ENCODE assay signal across 20 mouse cellular contexts in the genomic region with DNA sequence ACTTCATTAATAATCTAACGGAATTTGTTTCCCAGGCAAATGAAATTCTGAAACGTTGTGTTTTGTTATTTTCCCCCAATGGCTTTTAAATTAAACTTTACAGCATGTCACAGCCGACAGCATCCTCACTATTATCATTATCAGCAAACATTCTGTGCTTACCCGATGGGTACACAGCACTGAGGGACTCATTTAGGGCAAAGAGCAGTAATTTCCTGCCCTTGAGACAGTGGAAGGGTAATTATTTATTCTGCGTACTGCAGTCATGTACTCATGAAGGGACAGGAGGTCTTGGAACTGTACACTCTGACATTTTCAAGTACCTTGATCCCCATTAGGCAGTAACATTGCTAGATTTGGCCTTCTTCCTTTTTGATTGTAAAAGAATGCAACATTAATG.
DNase-seq lines count a peak whose midpoint lies in the region; ATAC-seq lines count a peak whose summit lies in the region.
"Had no signal": no experiment of that assay in that cellular context is flagged by ENCODE, and none has a peak within 500 bp of the region (broad histone marks: within the 10 kb centered on the region; RNA-seq: fewer than 3 reads in every experiment).

No protein-coding gene starts in this region.

- 38% methylated on average over 5 of the region's 5 CpGs for WGBS in forebrain, embryonic 13.5 days
- 26% methylated on average over 5 of the region's 5 CpGs for WGBS in forebrain, embryonic 15.5 days
- 56% methylated on average over 5 of the region's 5 CpGs for WGBS in hindbrain, embryonic 13.5 days
- WGBS in hindbrain, embryonic 11.5 days, result 75% methylated on average over 5 of the region's 5 CpGs
- WGBS in neural tube, embryonic 13.5 days, result 36% methylated on average over 5 of the region's 5 CpGs
- WGBS in neural tube, embryonic 14.5 days, result 35% methylated on average over 5 of the region's 5 CpGs

- H3K4me2 ChIP-seq in forebrain, embryonic 13.5 days, result no peak overlapping the region
- H3K4me2 ChIP-seq in forebrain, embryonic 15.5 days (replicated peaks), result no peak overlapping the region
- no peak overlapping the region for H3K4me2 ChIP-seq in hindbrain, embryonic 13.5 days
- no peak overlapping the region for H3K4me2 ChIP-seq in hindbrain, embryonic 11.5 days (replicated peaks; ENCODE audit: low read depth, low read length)
- H3K4me2 ChIP-seq in neural tube, embryonic 13.5 days, result no peak overlapping the region
- no peak overlapping the region for H3K4me2 ChIP-seq in neural tube, embryonic 14.5 days (ENCODE audit: low read depth, low read length)
- H3K4me2 ChIP-seq: embryonic facial prominence, embryonic 12.5 days; heart, embryonic 13.5 days; kidney, embryonic 15.5 days had no signal

- H3K4me1 ChIP-seq in forebrain, embryonic 13.5 days, result peaks cover 10% of the 10 kb centered on the region
- peaks cover 6% of the 10 kb centered on the region for H3K4me1 ChIP-seq in forebrain, embryonic 15.5 days
- H3K4me1 ChIP-seq in hindbrain, embryonic 13.5 days (replicated peaks), result no peaks in the 10 kb centered on the region; the same call in 1 of the 2 replicates
- no peaks in the 10 kb centered on the region for H3K4me1 ChIP-seq in hindbrain, embryonic 11.5 days (replicated peaks; ENCODE audit: control insufficient read depth, insufficient read depth, low read length)
- H3K4me1 ChIP-seq in neural tube, embryonic 13.5 days (replicated peaks), result no peaks in the 10 kb centered on the region; the same call in 1 of the 2 replicates
- H3K4me1 ChIP-seq in neural tube, embryonic 14.5 days (ENCODE audit: control insufficient read depth, insufficient read depth, low read length), result no peaks in the 10 kb centered on the region
- H3K4me1 ChIP-seq: embryonic facial prominence, embryonic 12.5 days; heart, embryonic 13.5 days; kidney, embryonic 15.5 days had no signal

- no peak overlapping the region for H3K9ac ChIP-seq in forebrain, embryonic 13.5 days
- no peak overlapping the region for H3K9ac ChIP-seq in forebrain, embryonic 15.5 days (replicated peaks)
- no peak overlapping the region for H3K9ac ChIP-seq in hindbrain, embryonic 13.5 days
- H3K9ac ChIP-seq in hindbrain, embryonic 11.5 days (ENCODE audit: low read depth, low read length), result no peak overlapping the region
- H3K9ac ChIP-seq in neural tube, embryonic 13.5 days, result no peak overlapping the region
- no peak overlapping the region for H3K9ac ChIP-seq in neural tube, embryonic 14.5 days (replicated peaks; ENCODE audit: low read depth, low read length)
- H3K9ac ChIP-seq: embryonic facial prominence, embryonic 12.5 days; heart, embryonic 13.5 days; kidney, embryonic 15.5 days had no signal

- no peaks in the 10 kb centered on the region for H3K9me3 ChIP-seq in forebrain, embryonic 13.5 days (replicated peaks)
- no peaks in the 10 kb centered on the region for H3K9me3 ChIP-seq in forebrain, embryonic 15.5 days
- no peaks in the 10 kb centered on the region for H3K9me3 ChIP-seq in hindbrain, embryonic 13.5 days
- no peaks in the 10 kb centered on the region for H3K9me3 ChIP-seq in hindbrain, embryonic 11.5 days (ENCODE audit: control insufficient read depth, low read length)
- H3K9me3 ChIP-seq in neural tube, embryonic 13.5 days, result no peaks in the 10 kb centered on the region
- no peaks in the 10 kb centered on the region for H3K9me3 ChIP-seq in neural tube, embryonic 14.5 days (ENCODE audit: control insufficient read depth, low read length)
- H3K9me3 ChIP-seq: embryonic facial prominence, embryonic 12.5 days; heart, embryonic 13.5 days; kidney, embryonic 15.5 days had no signal

- H3K27ac ChIP-seq in forebrain, embryonic 13.5 days, result no peak overlapping the region
- no peak overlapping the region for H3K27ac ChIP-seq in forebrain, embryonic 15.5 days (replicated peaks)
- H3K27ac ChIP-seq in hindbrain, embryonic 13.5 days, result no peak overlapping the region
- H3K27ac ChIP-seq in hindbrain, embryonic 11.5 days (ENCODE audit: low read depth, low read length), result no peak overlapping the region
- no peak overlapping the region for H3K27ac ChIP-seq in neural tube, embryonic 13.5 days (replicated peaks)
- no peak overlapping the region for H3K27ac ChIP-seq in neural tube, embryonic 14.5 days (ENCODE audit: low read depth, low read length)
- H3K27ac ChIP-seq: embryonic facial prominence, embryonic 12.5 days; heart, embryonic 13.5 days; kidney, embryonic 15.5 days had no signal

- peak; percentile 57 for ATAC-seq in forebrain, embryonic 13.5 days
- ATAC-seq in forebrain, embryonic 15.5 days (replicated peaks), result no peak
- ATAC-seq in hindbrain, embryonic 13.5 days (ENCODE audit: low FRiP score), result peak; percentile 65; the same call in 1 of the 2 replicates
- ATAC-seq in hindbrain, embryonic 11.5 days (ENCODE audit: low FRiP score), result no peak
- ATAC-seq in neural tube, embryonic 13.5 days (ENCODE audit: low read depth), result peak; percentile 72; the same call in 1 of the 2 replicates
- ATAC-seq in neural tube, embryonic 14.5 days (ENCODE audit: low read depth), result peak; percentile 77; the same call in 1 of the 2 replicates
- ATAC-seq: intestine, embryonic 16.5 days had no signal

- H3K4me3 ChIP-seq in forebrain, embryonic 13.5 days, result no peak overlapping the region
- no peak overlapping the region for H3K4me3 ChIP-seq in forebrain, embryonic 15.5 days
- no peak overlapping the region for H3K4me3 ChIP-seq in hindbrain, embryonic 13.5 days
- no peak overlapping the region for H3K4me3 ChIP-seq in hindbrain, embryonic 11.5 days (ENCODE audit: low read depth, low read length)
- no peak overlapping the region for H3K4me3 ChIP-seq in neural tube, embryonic 13.5 days
- H3K4me3 ChIP-seq in neural tube, embryonic 14.5 days (ENCODE audit: low read depth, low read length), result no peak overlapping the region
- H3K4me3 ChIP-seq: embryonic facial prominence, embryonic 12.5 days; heart, embryonic 13.5 days; kidney, embryonic 15.5 days had no signal

- H3K36me3 ChIP-seq in forebrain, embryonic 13.5 days (ENCODE audit: poor library complexity, severe bottlenecking), result no peaks in the 10 kb centered on the region
- no peaks in the 10 kb centered on the region for H3K36me3 ChIP-seq in forebrain, embryonic 15.5 days
- H3K36me3 ChIP-seq in hindbrain, embryonic 13.5 days, result no peaks in the 10 kb centered on the region
- H3K36me3 ChIP-seq in hindbrain, embryonic 11.5 days (ENCODE audit: control insufficient read depth, insufficient read depth, low read length), result no peaks in the 10 kb centered on the region
- no peaks in the 10 kb centered on the region for H3K36me3 ChIP-seq in neural tube, embryonic 13.5 days
- no peaks in the 10 kb centered on the region for H3K36me3 ChIP-seq in neural tube, embryonic 14.5 days (ENCODE audit: control insufficient read depth, insufficient read depth, low read length)
- H3K36me3 ChIP-seq: embryonic facial prominence, embryonic 12.5 days; heart, embryonic 13.5 days; kidney, embryonic 15.5 days had no signal

- H3K27me3 ChIP-seq in forebrain, embryonic 13.5 days, result no peaks in the 10 kb centered on the region
- H3K27me3 ChIP-seq in forebrain, embryonic 15.5 days, result no peaks in the 10 kb centered on the region
- no peaks in the 10 kb centered on the region for H3K27me3 ChIP-seq in hindbrain, embryonic 13.5 days
- H3K27me3 ChIP-seq in hindbrain, embryonic 11.5 days (ENCODE audit: control insufficient read depth, insufficient read depth, low read length), result no peaks in the 10 kb centered on the region
- H3K27me3 ChIP-seq in neural tube, embryonic 13.5 days, result no peaks in the 10 kb centered on the region
- H3K27me3 ChIP-seq in neural tube, embryonic 14.5 days (ENCODE audit: control insufficient read depth, insufficient read depth, low read length), result no peaks in the 10 kb centered on the region
- H3K27me3 ChIP-seq: embryonic facial prominence, embryonic 12.5 days; heart, embryonic 13.5 days; kidney, embryonic 15.5 days had no signal

- no peak for DNase-seq in hindbrain, embryonic 11.5 days (ENCODE audit: low spot score)
- DNase-seq in neural tube, embryonic 10.5 days (ENCODE audit: extremely low spot score, low spot score), result no peak
- DNase-seq in B cell, adult 2 months, result no peak
- DNase-seq: adrenal gland, postnatal 10 days; cerebellum, adult 11 months; cerebellum, adult 8-10 months; cerebellum, postnatal 25 days; gastrocnemius, postnatal 36 days; heart, adult 11 months; heart, postnatal 36 days; kidney, adult 2 months had no signal

Comparison
In these comparisons a context has a peak if more than half of its experiments do, and no peak if none do; other contexts are left out.
1. ATAC-seq: peak in forebrain, embryonic 13.5 days (single experiment), hindbrain, embryonic 13.5 days (single experiment), neural tube, embryonic 13.5 days (single experiment) and neural tube, embryonic 14.5 days (single experiment); none in forebrain, embryonic 15.5 days (single experiment) and hindbrain, embryonic 11.5 days (single experiment).